In genomic region chr3:129724961-129725501, GRCm38 (mm10) we compare ENCODE assay signal across 8 mouse cellular contexts. TPM values are rescaled to one million over a fixed set of nuclear protein-coding genes. Genes with fewer than 3 reads are reported as not detected.
A peak's percentile ranks its signal among the peaks of the same experiment; 100 is the strongest.
DNase-seq lines count a peak whose midpoint lies in the region; ATAC-seq and TF ChIP-seq lines count a peak whose summit lies in the region.

No protein-coding gene starts in this region.

- no peaks in the 10 kb centered on the region for H3K36me3 ChIP-seq in ES-Bruce4 (ENCODE audit: control insufficient read depth, insufficient read depth, low read length, poor library complexity, severe bottlenecking)
- no peaks in the 10 kb centered on the region for H3K36me3 ChIP-seq in forebrain, embryonic 13.5 days (ENCODE audit: poor library complexity, severe bottlenecking)
- no peaks in the 10 kb centered on the region for H3K36me3 ChIP-seq in liver, postnatal 0 days (replicated peaks; ENCODE audit: insufficient read depth, low read length)
- no peaks in the 10 kb centered on the region for H3K36me3 ChIP-seq in neural tube, embryonic 14.5 days (ENCODE audit: control insufficient read depth, insufficient read depth, low read length)

- intact Hi-C loops in heart, postnatal 10 days (cut with DNase I), result no loop called here

- 0 out of 2 replicates have a peak overlapping the region, but pooled peaks have one; percentile 13 for H3K9ac ChIP-seq in ES-Bruce4 (ENCODE audit: low read depth, poor library complexity, severe bottlenecking)
- H3K9ac ChIP-seq in forebrain, embryonic 13.5 days, result peak overlapping the region; percentile 63
- H3K9ac ChIP-seq in liver, postnatal 0 days (replicated peaks), result peak overlapping the region; percentile 57
- peak overlapping the region; percentile 48; the same call in 1 of the 2 replicates for H3K9ac ChIP-seq in neural tube, embryonic 14.5 days (replicated peaks; ENCODE audit: low read depth, low read length)

- H3K9me3 ChIP-seq in ES-Bruce4 (replicated peaks; ENCODE audit: control insufficient read depth, insufficient read depth, low read length, poor library complexity, severe bottlenecking), result no peaks in the 10 kb centered on the region
- no peaks in the 10 kb centered on the region for H3K9me3 ChIP-seq in forebrain, embryonic 13.5 days (replicated peaks)
- H3K9me3 ChIP-seq in liver, postnatal 0 days (ENCODE audit: low read length), result no peaks in the 10 kb centered on the region
- no peaks in the 10 kb centered on the region for H3K9me3 ChIP-seq in neural tube, embryonic 14.5 days (ENCODE audit: control insufficient read depth, low read length)

- H3K4me1 ChIP-seq in ES-Bruce4 (ENCODE audit: control insufficient read depth, insufficient read depth, low read length), result no peaks in the 10 kb centered on the region
- H3K4me1 ChIP-seq in forebrain, embryonic 13.5 days, result peaks cover 3% of the 10 kb centered on the region; the same call in 1 of the 2 replicates
- peaks cover 3% of the 10 kb centered on the region for H3K4me1 ChIP-seq in liver, postnatal 0 days (ENCODE audit: insufficient read depth)
- H3K4me1 ChIP-seq in neural tube, embryonic 14.5 days (ENCODE audit: control insufficient read depth, insufficient read depth, low read length), result peaks cover 5% of the 10 kb centered on the region; the same call in 1 of the 2 replicates

- no peak for TF ChIP-seq POLR2A in ES-Bruce4 (IDR thresholded peaks at IDR 0.05; ENCODE audit: insufficient read depth, low read length)

- H3K27me3 ChIP-seq in ES-Bruce4 (ENCODE audit: control insufficient read depth, insufficient read depth, low read length, poor library complexity, severe bottlenecking), result no peaks in the 10 kb centered on the region
- no peaks in the 10 kb centered on the region for H3K27me3 ChIP-seq in forebrain, embryonic 13.5 days
- H3K27me3 ChIP-seq in liver, postnatal 0 days (ENCODE audit: insufficient read depth, low read length), result no peaks in the 10 kb centered on the region
- H3K27me3 ChIP-seq in neural tube, embryonic 14.5 days (ENCODE audit: control insufficient read depth, insufficient read depth, low read length), result no peaks in the 10 kb centered on the region

- no peak for TF ChIP-seq CTCF in ES-Bruce4 (IDR thresholded peaks at IDR 0.05; ENCODE audit: low read depth, low read length)
- TF ChIP-seq CTCF in liver, postnatal 0 days (IDR thresholded peaks at IDR 0.05; ENCODE audit: low read depth), result no peak

- H3K27ac ChIP-seq in ES-Bruce4 (ENCODE audit: insufficient read depth, low read length), result no peak overlapping the region
- H3K27ac ChIP-seq in forebrain, embryonic 13.5 days, result peak overlapping the region; percentile 74
- peak overlapping the region; percentile 75 for H3K27ac ChIP-seq in liver, postnatal 0 days (ENCODE audit: low read depth)
- H3K27ac ChIP-seq in neural tube, embryonic 14.5 days (ENCODE audit: low read depth, low read length), result peak overlapping the region; percentile 87

- peak overlapping the region; percentile 65 for H3K4me2 ChIP-seq in forebrain, embryonic 13.5 days
- H3K4me2 ChIP-seq in liver, postnatal 0 days (ENCODE audit: low read depth, low read length), result peak overlapping the region; percentile 85
- H3K4me2 ChIP-seq in neural tube, embryonic 14.5 days (ENCODE audit: low read depth, low read length), result peak overlapping the region; percentile 69

- ATAC-seq in cerebellum, adult (ENCODE audit: insufficient number of reproducible peaks, low FRiP score, low TSS enrichment), result peak; percentile 97
- ATAC-seq in forebrain, embryonic 13.5 days, result peak; percentile 99
- ATAC-seq in liver, postnatal 0 days, result peak; percentile 98
- peak; percentile 99 for ATAC-seq in neural tube, embryonic 14.5 days (ENCODE audit: low read depth)

- TF ChIP-seq EP300 in ES-Bruce4 (IDR thresholded peaks at IDR 0.05; ENCODE audit: insufficient read depth, low read depth, low read length), result no peak
- TF ChIP-seq EP300 in liver, postnatal 0 days (IDR thresholded peaks at IDR 0.05; ENCODE audit: low read depth), result no peak

- H3K4me3 ChIP-seq in ES-Bruce4 (ENCODE audit: low read depth, low read length), result peak overlapping the region; percentile 74
- peak overlapping the region; percentile 53 for H3K4me3 ChIP-seq in forebrain, embryonic 13.5 days
- H3K4me3 ChIP-seq in liver, postnatal 0 days (ENCODE audit: low read depth, low read length), result peak overlapping the region; percentile 69
- H3K4me3 ChIP-seq in neural tube, embryonic 14.5 days (ENCODE audit: low read depth, low read length), result peak overlapping the region; percentile 50

- under 1% methylated on average over 24 of the region's 24 CpGs for WGBS in forebrain, embryonic 13.5 days
- WGBS in large intestine, adult 2 months, result under 1% methylated on average over 24 of the region's 24 CpGs
- WGBS in liver, postnatal 0 days (ENCODE audit: insufficient replicate concordance), result 4% methylated on average over 24 of the region's 24 CpGs
- under 1% methylated on average over 24 of the region's 24 CpGs for WGBS in neural tube, embryonic 14.5 days

- peak; percentile 94 for DNase-seq in heart, postnatal 10 days
- peak; percentile 89 for DNase-seq in large intestine, adult 2 months (ENCODE audit: low read depth, low spot score)
- DNase-seq in liver, postnatal 0 days, result peak; percentile 90
- peak; percentile 94 for DNase-seq in testis, postnatal 10 days (ENCODE audit: low spot score)

RNA-seq across cellular contexts. Expression of gene Egf, which starts 30.1 kb away (rescaled TPM):
- 1.2 and 2.8 TPM in 2 replicates for polyA plus RNA-seq in ES-Bruce4 (2011; ENCODE audit: insufficient read depth, insufficient read length, low read depth, missing spikeins)
- polyA plus RNA-seq in forebrain, embryonic 13.5 days (2015; fragmentation: Nextera tagmentation; extraction: Ambion mirVana), result 1.7 and 2.0 TPM in 2 replicates
- 1 to 10 TPM; 1.5 to 1.8 TPM for total RNA-seq in heart, postnatal 10 days (2021)
- 1.2 and 1.6 TPM in 2 replicates for polyA plus RNA-seq in large intestine, adult 2 months (2012; rRNA removed)
- 0.25 and 0.39 TPM in 2 replicates for polyA plus RNA-seq in liver, postnatal 0 days (2015; fragmentation: Nextera tagmentation; extraction: Ambion mirVana)
- 2.1 and 3.6 TPM in 2 replicates for polyA plus RNA-seq in neural tube, embryonic 14.5 days (2014; fragmentation: Nextera tagmentation; extraction: Ambion mirVana)

Comparison
In these comparisons a context has a peak if more than half of its experiments do, and no peak if none do; other contexts are left out.
1. H3K9ac ChIP-seq: peak in every context shown above with its lines; median percentile 63 in forebrain, embryonic 13.5 days; 57 in liver, postnatal 0 days; 48 in neural tube, embryonic 14.5 days; 13 in ES-Bruce4.